Mouse (Mus musculus) ES-CJ7 (cell line): ENCODE results near the gene Nav3.

Source experiments
- DNase-seq: peaks from one replicate; pipeline ENCODE4 v3.0.0; 2011; ENCODE audit warnings: low read depth, low spot score

Gene Nav3

GRCm38 (mm10) chr10:109920607-109921187, 535.3 kb downstream of the Nav3 start:
- peak; percentile 71 for DNase-seq

- DNase-seq = peak; percentile 28
Observed at GRCm38 (mm10) chr10:109919515-109919914, 536.5 kb downstream of the Nav3 start.

GRCm38 (mm10) chr10:109907206-109907605, 548.8 kb downstream of the Nav3 start:
- no peak for DNase-seq

- DNase-seq = no peak
Observed at GRCm38 (mm10) chr10:109906413-109906785, 549.6 kb downstream of the Nav3 start.

- DNase-seq = no peak
Observed at GRCm38 (mm10) chr10:109905649-109906412, 550.2 kb downstream of the Nav3 start.

GRCm38 (mm10) chr10:109904841-109905240, 551.2 kb downstream of the Nav3 start:
- peak; percentile 9 for DNase-seq

GRCm38 (mm10) chr10:109903701-109904555, 552.1 kb downstream of the Nav3 start:
- no peak for DNase-seq

- DNase-seq = no peak
Observed at GRCm38 (mm10) chr10:109903241-109903640, 552.8 kb downstream of the Nav3 start.

- no peak for DNase-seq
Observed at GRCm38 (mm10) chr10:109889171-109889475, 566.9 kb downstream of the Nav3 start.

GRCm38 (mm10) chr10:109888355-109889170, 567.4 kb downstream of the Nav3 start:
- no peak for DNase-seq

- no peak for DNase-seq
Observed at GRCm38 (mm10) chr10:109887160-109887559, 568.8 kb downstream of the Nav3 start.

GRCm38 (mm10) chr10:109876107-109876506, 579.9 kb downstream of the Nav3 start:
- no peak for DNase-seq

- DNase-seq = no peak
Observed at GRCm38 (mm10) chr10:109875312-109875830, 580.6 kb downstream of the Nav3 start.

- no peak for DNase-seq
Observed at GRCm38 (mm10) chr10:109874652-109875311, 581.2 kb downstream of the Nav3 start.

GRCm38 (mm10) chr10:109866063-109866462, 589.9 kb downstream of the Nav3 start:
- DNase-seq = no peak

- no peak for DNase-seq
Observed at GRCm38 (mm10) chr10:109865391-109865790, 590.6 kb downstream of the Nav3 start.

GRCm38 (mm10) chr10:109864708-109865107, 591.3 kb downstream of the Nav3 start:
- peak; percentile 10 for DNase-seq

GRCm38 (mm10) chr10:109861275-109861674, 594.7 kb downstream of the Nav3 start:
- peak; percentile 29 for DNase-seq

GRCm38 (mm10) chr10:109858568-109858967, 597.4 kb downstream of the Nav3 start:
- DNase-seq = no peak

- DNase-seq = no peak
Observed at GRCm38 (mm10) chr10:109852392-109852791, 603.6 kb downstream of the Nav3 start.

GRCm38 (mm10) chr10:109847631-109848030, 608.4 kb downstream of the Nav3 start:
- no peak for DNase-seq
